Mouse (Mus musculus): ENCODE measurements at regions not wholly inside any gene's neighbourhood (a gene's known extent, or its start where the extent isn't known, plus 50 kb on each side); places are given as distances from the start of the nearest gene placed in this dataset.
"Not testable (repeated sequence)": the region's sequence is repeated elsewhere in the genome, so short reads cannot be mapped to it uniquely, and the experiment has no call there.

- no peak for DNase-seq (ENCODE audit: low read depth)
These were observed 54.7 kb upstream of the Commd3 start for GRCm38 (mm10) chr2:18617520-18617919.

- no peak for DNase-seq (ENCODE audit: low read depth)
These were observed 62.4 kb upstream of the Commd3 start for GRCm38 (mm10) chr2:18609868-18610185.

GRCm38 (mm10) chr2:18609075-18609867, 62.9 kb upstream of the Commd3 start:
- no peak for DNase-seq (ENCODE audit: low read depth)

GRCm38 (mm10) chr2:18608260-18609074, 63.7 kb upstream of the Commd3 start:
- no peak for DNase-seq (ENCODE audit: low read depth)

- DNase-seq (ENCODE audit: low read depth): no peak
These were observed 64.5 kb upstream of the Commd3 start for GRCm38 (mm10) chr2:18607586-18608259.

GRCm38 (mm10) chr2:18607088-18607487, 65.1 kb upstream of the Commd3 start:
- no peak for DNase-seq (ENCODE audit: low read depth)

GRCm38 (mm10) chr2:18592221-18592620, 80.0 kb upstream of the Commd3 start:
- no peak for DNase-seq (ENCODE audit: low read depth)

GRCm38 (mm10) chr2:18588232-18588631, 84.0 kb upstream of the Commd3 start:
- DNase-seq (ENCODE audit: low read depth): no peak

- DNase-seq (ENCODE audit: low read depth): peak; percentile 16
These were observed 84.4 kb upstream of the Commd3 start for GRCm38 (mm10) chr2:18587746-18588231.

- peak; percentile 55 for DNase-seq (ENCODE audit: low read depth)
These were observed 85.1 kb upstream of the Commd3 start for GRCm38 (mm10) chr2:18586925-18587724.

- no peak for DNase-seq (ENCODE audit: low read depth)
These were observed 86.4 kb upstream of the Commd3 start for GRCm38 (mm10) chr2:18585564-18586336.

GRCm38 (mm10) chr2:18558133-18558532, 114.1 kb upstream of the Commd3 start:
- no peak for DNase-seq (ENCODE audit: low read depth)

- no peak for DNase-seq (ENCODE audit: low read depth)
These were observed 124.1 kb upstream of the Commd3 start for GRCm38 (mm10) chr2:18547964-18548643.

- no peak for DNase-seq (ENCODE audit: low read depth)
These were observed 131.8 kb upstream of the Dnajc1 start for GRCm38 (mm10) chr2:18524387-18524786.

GRCm38 (mm10) chr2:18523911-18524310, 131.3 kb upstream of the Dnajc1 start:
- no peak for DNase-seq (ENCODE audit: low read depth)

- no peak for DNase-seq (ENCODE audit: low read depth)
These were observed 120.8 kb upstream of the Dnajc1 start for GRCm38 (mm10) chr2:18513435-18513834.

GRCm38 (mm10) chr2:18509317-18509716, 116.7 kb upstream of the Dnajc1 start:
- DNase-seq (ENCODE audit: low read depth): no peak

GRCm38 (mm10) chr2:18473361-18473771, 80.7 kb upstream of the Dnajc1 start:
- DNase-seq (ENCODE audit: low read depth): no peak

GRCm38 (mm10) chr2:18460901-18461300, 68.3 kb upstream of the Dnajc1 start:
- DNase-seq (ENCODE audit: low read depth): no peak

- not testable (repeated sequence) for DNase-seq (ENCODE audit: low read depth)
These were observed 67.7 kb upstream of the Dnajc1 start for GRCm38 (mm10) chr2:18460281-18460680.

Data from gonadal fat pad, adult 2 months (tissue).